Mouse (Mus musculus) adipocyte (in vitro differentiated cells): ENCODE results near the gene Erich6b.

Experiments
- DNase-seq: peaks from one replicate; pipeline ENCODE4 v3.0.0-alpha.2; 2016; ENCODE audit warnings: low spot score

Gene Erich6b

DNA sequence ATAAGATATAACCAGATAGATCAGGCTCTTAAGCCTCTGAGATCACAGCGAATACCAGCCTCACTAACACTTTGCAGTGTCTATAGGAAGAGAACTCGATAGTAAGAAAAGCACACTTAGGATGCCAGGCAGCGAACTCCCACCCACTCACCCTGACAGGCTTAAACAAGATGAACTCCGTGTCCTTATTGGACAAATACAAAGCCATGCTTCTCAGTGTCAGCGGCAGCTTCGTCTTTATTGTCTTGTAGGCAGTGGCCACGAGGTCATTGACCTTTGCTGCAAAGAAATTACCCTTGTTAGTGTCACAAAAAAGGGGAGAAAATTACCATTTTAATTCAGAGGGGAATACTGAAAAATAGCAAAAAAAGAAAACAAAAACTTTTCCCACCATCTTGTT, 65.7 kb downstream of the Erich6b start:
- DNase-seq, result no peak

DNA sequence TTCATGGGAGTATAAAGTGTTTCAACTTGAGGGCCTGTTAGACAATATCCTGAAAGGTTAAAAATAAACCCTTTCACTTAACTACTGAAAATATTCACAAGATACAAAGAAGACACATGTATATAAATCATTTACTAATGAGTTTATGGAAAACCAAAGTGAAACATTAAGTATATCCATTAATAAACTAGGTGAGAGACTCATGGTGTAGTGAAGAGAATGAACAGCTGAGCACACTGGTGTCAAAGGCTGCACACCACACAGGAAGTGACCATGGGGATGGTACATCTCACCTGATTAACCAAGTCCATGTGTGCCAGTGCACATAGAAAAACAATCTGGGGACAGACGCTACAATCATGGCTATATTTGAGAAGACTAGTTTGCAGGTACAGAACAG, 66.9 kb downstream of the Erich6b start:
- DNase-seq, result no peak

DNA sequence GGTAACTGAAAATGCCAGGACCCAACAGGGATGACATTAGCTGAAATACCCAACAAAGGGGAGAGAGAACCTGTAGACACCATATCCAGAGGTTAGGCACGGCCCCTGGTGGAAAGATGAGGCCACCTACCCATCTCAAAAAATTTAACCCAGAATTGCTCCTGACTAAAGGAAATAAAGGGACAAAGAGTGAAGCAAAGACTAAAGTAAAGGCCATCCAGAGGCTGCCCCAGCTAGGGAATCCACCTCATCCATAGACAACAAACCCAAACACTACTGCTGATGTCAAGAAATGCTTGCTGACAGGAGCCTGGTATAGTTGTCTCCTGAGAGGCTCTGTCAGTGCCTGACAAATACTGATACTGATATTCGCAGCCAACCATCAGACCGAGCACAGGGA, 69.7 kb downstream of the Erich6b start:
- no peak for DNase-seq

DNA sequence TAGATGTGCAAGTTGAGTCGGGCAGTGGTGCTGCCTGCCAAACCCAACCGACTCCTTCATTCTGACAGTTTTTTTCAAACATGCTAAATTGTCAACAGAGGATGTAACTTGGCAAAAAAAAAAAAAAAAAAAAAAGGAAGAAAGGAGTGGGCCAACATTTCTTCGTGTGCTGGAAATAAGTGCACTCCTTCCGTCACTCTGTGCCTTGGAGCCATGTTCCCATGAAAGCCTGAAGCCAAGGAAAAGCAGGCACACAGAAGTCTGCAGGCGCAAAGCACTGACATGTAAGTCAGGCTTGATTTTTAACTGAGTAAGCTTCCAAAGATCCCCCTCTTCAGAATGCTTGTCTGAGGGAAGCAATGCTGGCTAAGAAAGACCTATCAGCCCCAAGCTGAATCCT, 70.6 kb downstream of the Erich6b start:
- no peak for DNase-seq

DNA sequence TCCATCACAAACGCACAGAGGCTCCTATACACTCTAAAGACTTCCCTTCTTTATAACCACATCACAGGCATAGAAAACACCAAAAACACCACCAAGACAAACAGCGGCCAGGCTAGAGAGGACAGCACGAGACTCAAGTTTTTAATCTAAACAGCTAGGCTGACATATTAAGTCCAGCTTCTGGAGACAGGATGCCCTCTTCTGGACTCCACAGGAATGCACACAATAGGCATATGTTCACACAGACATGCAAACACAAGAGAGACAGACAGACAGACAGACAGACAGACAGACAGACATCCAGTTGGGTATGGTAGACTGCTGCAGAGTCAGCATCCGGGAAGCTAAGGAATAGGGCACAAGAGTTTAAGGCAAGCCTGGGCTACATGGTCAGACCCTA, 71.6 kb downstream of the Erich6b start:
- peak; percentile 3 for DNase-seq

DNA sequence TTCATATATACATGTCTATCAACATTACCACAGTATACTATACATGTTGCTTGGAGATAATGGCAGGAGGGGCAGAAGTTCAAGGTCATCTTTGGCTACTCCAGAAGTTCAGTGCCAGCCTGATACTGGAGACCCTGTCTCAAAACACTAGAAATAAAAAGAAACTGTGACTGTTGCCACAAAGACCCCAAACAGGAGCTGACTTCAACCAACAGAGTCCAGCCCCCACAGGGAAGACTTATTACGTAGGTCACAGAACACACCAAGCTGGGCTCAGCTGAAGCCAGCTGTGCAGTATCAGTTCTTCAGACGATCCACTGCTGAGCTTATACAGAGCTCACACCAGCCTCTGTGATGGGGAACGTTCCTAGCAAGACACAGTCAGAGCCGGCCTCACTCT, 74.4 kb downstream of the Erich6b start:
- no peak for DNase-seq
